Mouse (Mus musculus): ENCODE data around the gene Fkbp4. TPM values are rescaled to one million over a fixed set of nuclear protein-coding genes. Genes with fewer than 3 reads are reported as not detected.

The Fkbp4 gene
- total and polyA plus RNA-seq, 3 experiments: 144 to 369 (median 265) TPM

DNA sequence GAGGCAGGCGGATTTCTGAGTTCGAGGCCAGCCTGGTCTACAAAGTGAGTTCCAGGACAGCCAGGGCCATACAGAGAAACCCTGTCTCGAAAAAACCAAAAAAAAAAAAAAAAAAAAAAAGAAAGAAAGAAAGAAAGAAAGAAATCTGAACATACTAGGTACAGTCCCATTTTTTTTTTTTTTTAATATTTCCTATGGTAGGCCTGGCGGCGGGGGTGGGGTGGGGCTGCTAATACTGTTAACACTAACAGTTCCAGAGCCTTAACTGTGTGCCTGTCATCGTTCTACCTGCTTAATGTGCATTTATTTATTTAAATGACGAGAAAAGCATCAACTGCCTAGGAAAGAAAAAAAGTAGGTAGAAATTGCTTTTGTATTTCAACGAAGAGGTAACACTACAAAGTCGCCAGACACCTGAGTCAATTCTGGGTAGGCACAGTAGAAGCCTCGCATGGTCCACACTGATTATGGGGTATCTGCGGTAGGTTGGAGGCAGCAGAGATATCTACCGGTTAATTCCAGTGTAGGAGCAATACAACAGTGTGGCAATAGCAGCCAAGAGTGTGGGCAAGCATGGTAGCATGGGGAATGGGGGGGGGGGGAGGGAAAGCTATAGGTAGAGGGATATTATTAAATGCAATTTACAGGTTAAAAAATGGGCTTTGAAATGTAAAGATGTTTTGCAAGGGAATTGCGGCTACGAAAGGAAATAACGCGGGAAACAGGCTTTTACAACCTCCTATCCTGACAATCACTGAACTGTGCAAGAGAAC is 14.8 kb downstream of the Fkbp4 start:
- DNase-seq (ENCODE audit: low spot score) (no peak), ATAC-seq (ENCODE audit: extremely low read depth, insufficient number of reproducible peaks, low FRiP score, poor library complexity, severe bottlenecking) (no peak)
- no peak for TF ChIP-seq GATA1 (IDR thresholded peaks at IDR 0.05; ENCODE audit: borderline replicate concordance, low read length)
- Histone ChIP-seq H3K36me3 (replicated peaks) (peaks cover 47% of the 10 kb centered on the region), H3K9me3 (replicated peaks) (no peaks in the 10 kb centered on the region), H3K4me1 (ENCODE audit: insufficient read depth, low read depth, low read length) (peaks cover 25% of the 10 kb centered on the region; the same call in 1 of the 2 replicates), H3K27me3 (ENCODE audit: insufficient read depth, low read length) (no peaks in the 10 kb centered on the region), H3K4me3 (ENCODE audit: low read depth, low read length) (peak overlapping the region; percentile 79)

DNA sequence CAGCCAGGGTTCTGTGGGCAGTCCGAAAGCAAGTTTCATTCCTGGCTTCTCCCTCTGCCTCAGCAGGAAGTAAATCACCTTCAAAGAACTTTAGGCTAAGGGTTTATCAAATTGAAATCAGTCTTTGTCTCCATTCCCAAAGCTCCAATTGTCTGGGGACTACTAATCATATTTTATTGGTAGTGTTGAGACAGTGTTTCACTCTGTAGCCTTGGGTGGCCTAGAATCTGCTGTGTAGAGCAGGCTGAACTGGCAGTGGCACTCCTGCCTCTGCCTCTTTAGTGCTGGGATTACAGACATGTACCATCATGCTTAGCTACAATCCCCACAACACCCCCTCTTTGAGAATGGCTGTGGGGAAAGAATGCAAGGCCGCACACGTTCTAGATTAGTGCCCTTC is 17.0 kb downstream of the Fkbp4 start:
- no peak for DNase-seq (ENCODE audit: low spot score)
- H3K4me3 ChIP-seq (ENCODE audit: low read depth, low read length): no peak overlapping the region
- ATAC-seq (ENCODE audit: extremely low read depth, insufficient number of reproducible peaks, low FRiP score, poor library complexity, severe bottlenecking): no peak
- H3K9me3 ChIP-seq (replicated peaks): no peaks in the 10 kb centered on the region
- H3K36me3 ChIP-seq (replicated peaks): peaks cover 48% of the 10 kb centered on the region
- H3K4me1 ChIP-seq (ENCODE audit: insufficient read depth, low read depth, low read length): peaks cover 25% of the 10 kb centered on the region; the same call in 1 of the 2 replicates
- TF ChIP-seq GATA2 (IDR thresholded peaks at IDR 0.05; ENCODE audit: borderline replicate concordance, low read depth, low read length) (no peak), POLR2AphosphoS5 (IDR thresholded peaks at IDR 0.05; ENCODE audit: insufficient replicate concordance, low read depth, low read length) (no peak), GATA1 (IDR thresholded peaks at IDR 0.05; ENCODE audit: borderline replicate concordance, low read length) (no peak), CTCF (IDR thresholded peaks at IDR 0.05; ENCODE audit: low read depth, low read length) (no peak), TAL1 (conservative IDR thresholded peaks at IDR 0.05; ENCODE audit: low read depth, low read length) (no peak)
- H3K27me3 ChIP-seq (ENCODE audit: insufficient read depth, low read length): no peaks in the 10 kb centered on the region

DNA sequence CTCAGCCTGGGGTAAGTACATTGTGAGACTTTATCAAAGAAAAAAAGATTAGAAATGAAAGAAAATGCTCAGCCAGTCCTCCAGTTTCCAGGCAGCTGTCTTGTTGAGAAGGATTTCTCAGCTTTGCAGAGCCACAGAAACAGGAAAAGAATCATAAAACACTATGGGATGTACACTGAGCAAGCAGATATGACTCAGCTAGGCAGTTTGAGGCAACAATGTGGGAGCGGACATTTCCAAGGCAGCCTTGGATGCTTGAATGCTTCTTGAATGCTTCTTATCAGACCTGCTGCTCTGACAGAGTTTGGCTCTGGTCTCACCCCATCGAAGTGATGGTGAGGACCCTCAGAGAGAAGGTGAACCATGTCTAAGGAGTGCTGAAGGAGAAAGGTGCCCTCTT is 17.4 kb downstream of the Fkbp4 start:
- Histone ChIP-seq H3K4me3 (ENCODE audit: low read depth, low read length) (no peak overlapping the region), H3K4me1 (ENCODE audit: insufficient read depth, low read depth, low read length) (peaks cover 24% of the 10 kb centered on the region; the same call in 1 of the 2 replicates), H3K36me3 (replicated peaks) (peaks cover 48% of the 10 kb centered on the region), H3K9me3 (replicated peaks) (no peaks in the 10 kb centered on the region), H3K27me3 (ENCODE audit: insufficient read depth, low read length) (no peaks in the 10 kb centered on the region)
- TF ChIP-seq TAL1 (conservative IDR thresholded peaks at IDR 0.05; ENCODE audit: low read depth, low read length) (no peak), CTCF (IDR thresholded peaks at IDR 0.05; ENCODE audit: low read depth, low read length) (no peak), GATA1 (IDR thresholded peaks at IDR 0.05; ENCODE audit: borderline replicate concordance, low read length) (no peak), GATA2 (IDR thresholded peaks at IDR 0.05; ENCODE audit: borderline replicate concordance, low read depth, low read length) (no peak), POLR2AphosphoS5 (IDR thresholded peaks at IDR 0.05; ENCODE audit: insufficient replicate concordance, low read depth, low read length) (no peak)
- ATAC-seq (ENCODE audit: extremely low read depth, insufficient number of reproducible peaks, low FRiP score, poor library complexity, severe bottlenecking) (no peak), DNase-seq (ENCODE audit: low spot score) (no peak)

DNA sequence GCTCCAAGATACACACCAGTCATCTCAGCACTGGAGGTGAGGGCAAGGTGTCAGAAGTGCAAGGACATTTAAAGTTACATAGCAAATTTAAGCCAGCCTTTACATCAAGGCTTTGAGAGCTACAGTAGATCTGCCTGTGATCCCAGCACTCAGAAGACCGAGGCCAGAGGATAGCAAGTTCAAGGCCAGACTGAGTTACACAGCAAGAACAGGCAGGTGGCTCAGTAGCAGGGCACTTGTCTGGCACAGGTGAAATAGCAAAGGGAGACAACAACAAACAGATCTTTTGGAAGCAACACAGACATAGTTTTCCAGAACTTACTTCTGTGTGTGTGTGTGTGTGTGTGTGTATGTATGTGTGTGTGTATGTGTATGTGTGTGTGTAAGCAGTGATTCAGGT is 20.4 kb downstream of the Fkbp4 start:
- H3K9me3 ChIP-seq (replicated peaks): no peaks in the 10 kb centered on the region
- H3K27me3 ChIP-seq (ENCODE audit: insufficient read depth, low read length): no peaks in the 10 kb centered on the region
- H3K4me1 ChIP-seq (ENCODE audit: insufficient read depth, low read depth, low read length): peaks cover 12% of the 10 kb centered on the region; the same call in 1 of the 2 replicates
- ATAC-seq (ENCODE audit: extremely low read depth, insufficient number of reproducible peaks, low FRiP score, poor library complexity, severe bottlenecking): no peak
- TF ChIP-seq GATA2 (IDR thresholded peaks at IDR 0.05; ENCODE audit: borderline replicate concordance, low read depth, low read length) (no peak), POLR2AphosphoS5 (IDR thresholded peaks at IDR 0.05; ENCODE audit: insufficient replicate concordance, low read depth, low read length) (no peak), CTCF (IDR thresholded peaks at IDR 0.05; ENCODE audit: low read depth, low read length) (no peak), TAL1 (conservative IDR thresholded peaks at IDR 0.05; ENCODE audit: low read depth, low read length) (no peak), GATA1 (IDR thresholded peaks at IDR 0.05; ENCODE audit: borderline replicate concordance, low read length) (no peak)
- H3K36me3 ChIP-seq (replicated peaks): peaks cover 68% of the 10 kb centered on the region
- H3K4me3 ChIP-seq (ENCODE audit: low read depth, low read length): no peak overlapping the region
- DNase-seq (ENCODE audit: low spot score): no peak

DNA sequence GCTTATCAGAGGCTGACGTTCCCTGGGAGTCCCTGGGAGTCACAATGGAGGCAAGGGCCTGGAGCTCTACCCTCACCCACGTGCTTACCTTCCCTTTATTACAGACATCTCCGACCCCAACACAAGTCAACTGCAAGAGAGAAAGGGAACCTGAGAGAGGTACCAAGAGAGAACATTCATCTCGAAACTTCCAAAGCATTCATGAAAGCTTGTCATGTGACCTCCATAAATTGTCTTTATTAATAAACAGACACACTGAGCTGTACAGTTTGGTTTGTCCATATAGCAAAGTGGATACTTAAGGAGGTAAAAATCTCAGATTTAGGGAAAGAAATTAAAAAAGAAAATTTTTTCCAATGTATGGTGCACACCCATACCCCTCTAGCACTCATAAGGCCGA is 22.3 kb downstream of the Fkbp4 start:
- H3K36me3 ChIP-seq (replicated peaks): peaks cover 80% of the 10 kb centered on the region
- H3K9me3 ChIP-seq (replicated peaks): no peaks in the 10 kb centered on the region
- no peak for ATAC-seq (ENCODE audit: extremely low read depth, insufficient number of reproducible peaks, low FRiP score, poor library complexity, severe bottlenecking)
- H3K4me3 ChIP-seq (ENCODE audit: low read depth, low read length): no peak overlapping the region
- TF ChIP-seq CTCF (IDR thresholded peaks at IDR 0.05; ENCODE audit: low read depth, low read length) (no peak), POLR2AphosphoS5 (IDR thresholded peaks at IDR 0.05; ENCODE audit: insufficient replicate concordance, low read depth, low read length) (no peak), GATA2 (IDR thresholded peaks at IDR 0.05; ENCODE audit: borderline replicate concordance, low read depth, low read length) (no peak), GATA1 (IDR thresholded peaks at IDR 0.05; ENCODE audit: borderline replicate concordance, low read length) (no peak), TAL1 (conservative IDR thresholded peaks at IDR 0.05; ENCODE audit: low read depth, low read length) (no peak)
- H3K4me1 ChIP-seq (ENCODE audit: insufficient read depth, low read depth, low read length): 0 out of 2 replicates have a peak, but pooled peaks cover 2% of the 10 kb centered on the region
- H3K27me3 ChIP-seq (ENCODE audit: insufficient read depth, low read length): no peaks in the 10 kb centered on the region
- DNase-seq (ENCODE audit: low spot score): no peak

DNA sequence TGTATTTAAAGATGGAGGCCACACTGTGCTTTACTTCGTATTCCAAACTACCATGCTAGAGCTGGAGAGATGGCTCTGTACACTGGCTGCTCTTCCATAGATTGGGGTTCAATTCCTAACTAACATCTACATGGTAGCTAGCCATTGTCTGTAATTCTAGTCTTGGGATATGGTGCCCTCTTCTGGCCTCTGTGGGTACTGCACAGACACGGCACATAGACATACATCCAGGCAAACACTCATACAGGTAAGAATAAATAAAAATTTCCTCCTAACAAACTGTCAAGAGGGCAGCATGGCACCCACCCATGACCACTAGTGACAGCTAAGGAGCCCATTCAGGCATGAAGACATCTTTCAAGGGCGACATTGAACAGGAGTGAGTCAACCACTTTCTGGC is 27.4 kb downstream of the Fkbp4 start:
- no peaks in the 10 kb centered on the region for H3K9me3 ChIP-seq (replicated peaks)
- H3K36me3 ChIP-seq (replicated peaks): peaks cover 95% of the 10 kb centered on the region

More for the DNA sequence above, 27.4 kb downstream of the Fkbp4 start:
- ATAC-seq (ENCODE audit: extremely low read depth, insufficient number of reproducible peaks, low FRiP score, poor library complexity, severe bottlenecking) (peak; percentile 64; the same call in 1 of the 2 replicates), DNase-seq (ENCODE audit: low spot score) (peak; percentile 51)
- Histone ChIP-seq H3K27me3 (ENCODE audit: insufficient read depth, low read length) (no peaks in the 10 kb centered on the region), H3K4me1 (ENCODE audit: insufficient read depth, low read depth, low read length) (no peaks in the 10 kb centered on the region), H3K4me3 (ENCODE audit: low read depth, low read length) (no peak overlapping the region)
- TF ChIP-seq CTCF (IDR thresholded peaks at IDR 0.05; ENCODE audit: low read depth, low read length): peak; percentile 73
- TF ChIP-seq POLR2AphosphoS5 (IDR thresholded peaks at IDR 0.05; ENCODE audit: insufficient replicate concordance, low read depth, low read length): no peak

Measured in G1E (cell line).